Mouse (Mus musculus): ENCODE measurements around the gene Lypla2.
A peak's percentile ranks its signal among the peaks of the same experiment; 100 is the strongest.

DNA sequence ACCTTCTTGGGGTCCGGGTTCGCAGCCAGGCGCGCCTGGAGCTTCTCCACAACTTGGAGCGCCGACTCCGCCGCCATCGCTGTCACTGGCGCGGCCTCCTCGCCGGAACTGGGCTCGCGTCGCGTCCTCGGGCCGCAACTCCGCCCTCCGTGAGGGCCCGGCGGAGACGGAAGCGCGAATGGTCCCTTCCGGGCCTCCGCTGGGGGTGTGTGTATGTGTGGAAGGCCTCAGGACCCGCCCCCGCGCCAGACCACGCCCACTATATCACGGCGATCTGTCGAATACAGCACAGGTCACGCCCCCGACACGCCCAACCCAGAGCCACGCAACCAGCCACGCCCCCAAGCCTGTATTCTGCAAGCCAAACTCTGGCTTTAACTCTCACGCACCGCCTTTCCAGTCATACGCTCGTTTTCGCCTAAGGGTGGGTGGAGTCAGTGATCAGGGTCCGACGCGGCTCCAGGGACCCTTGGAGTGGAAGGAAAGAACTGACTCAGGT is 49.2 kb upstream of the Lypla2 start, which contains the start of gene Eloa:
- TF ChIP-seq POLR2A (IDR thresholded peaks at IDR 0.05; ENCODE audit: low read depth, low read length) (peak; percentile 59), CTCF (conservative IDR thresholded peaks at IDR 0.05; ENCODE audit: insufficient read depth, insufficient read length, low read depth, low read length) (0 out of 2 replicates have a peak, but pooled peaks have one; percentile 8)

Data from kidney, adult 2 months (tissue).